Mouse (Mus musculus): ENCODE data around the gene 1700006A11Rik.
"Not testable (repeated sequence)": the region's sequence is repeated elsewhere in the genome, so short reads cannot be mapped to it uniquely, and the experiment has no call there.

The 1700006A11Rik gene

DNA sequence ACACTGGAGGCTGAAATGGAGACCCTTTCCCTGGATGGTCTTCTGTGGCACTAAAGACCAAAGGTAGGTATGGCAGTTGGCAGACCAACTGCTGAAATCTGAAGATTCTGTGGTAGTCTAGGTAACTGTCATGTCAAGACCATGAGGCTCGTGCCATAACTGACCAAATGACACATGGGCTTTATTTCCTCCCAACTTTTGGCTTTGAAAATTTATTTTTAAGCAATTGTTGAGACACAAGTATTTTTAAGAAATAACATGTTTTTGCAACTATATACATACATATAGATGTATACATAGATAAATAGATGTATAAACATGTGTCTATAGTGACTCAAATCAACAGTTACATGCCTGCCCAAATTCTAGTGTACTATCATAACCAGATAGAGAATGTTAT lies at the start of gene 1700006A11Rik:
1700006A11Rik (minus strand) TSS at position 101 of the 400 bp plus-strand sequence.
- no peak for DNase-seq (ENCODE audit: low read depth)

- DNase-seq (ENCODE audit: low read depth), result not testable (repeated sequence)
These were observed 48.5 kb upstream of the 1700006A11Rik start for GRCm38 (mm10) chr3:124474291-124474690.

DNA sequence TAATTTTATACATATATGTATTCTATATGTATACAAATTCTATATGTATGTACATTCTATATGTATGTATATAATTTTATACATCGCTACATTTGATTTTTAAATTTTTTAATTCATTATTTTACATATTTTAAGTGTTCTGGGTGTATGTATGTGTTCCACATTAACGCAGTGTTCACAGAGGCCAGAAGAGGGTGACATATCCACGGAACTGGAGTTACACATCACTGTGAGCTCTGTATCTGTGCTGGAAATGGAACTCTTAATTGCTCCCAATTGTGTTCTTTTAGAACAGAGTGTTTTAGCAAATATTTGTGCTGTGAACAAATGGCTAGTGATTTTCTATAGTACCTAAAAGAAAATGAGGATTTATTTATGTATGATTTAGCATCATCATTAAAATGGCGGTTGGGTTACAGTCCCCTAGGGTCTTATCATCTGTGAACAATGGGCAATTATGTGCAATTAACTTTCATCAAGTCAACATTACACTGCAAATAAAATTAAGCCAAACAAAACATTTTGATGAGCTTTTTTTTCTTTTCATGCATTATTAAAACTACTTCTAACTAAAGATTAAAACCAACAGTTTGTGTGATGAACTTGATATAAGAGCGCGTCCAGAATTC lies 40.4 kb upstream of the 1700006A11Rik start:
- DNase-seq (ENCODE audit: low read depth), result no peak

GRCm38 (mm10) chr3:124392201-124392600 lies 33.6 kb downstream of the 1700006A11Rik start:
- no peak for DNase-seq (ENCODE audit: low read depth)

GRCm38 (mm10) chr3:124390101-124390500 lies 35.7 kb downstream of the 1700006A11Rik start:
- no peak for DNase-seq (ENCODE audit: low read depth)

DNA sequence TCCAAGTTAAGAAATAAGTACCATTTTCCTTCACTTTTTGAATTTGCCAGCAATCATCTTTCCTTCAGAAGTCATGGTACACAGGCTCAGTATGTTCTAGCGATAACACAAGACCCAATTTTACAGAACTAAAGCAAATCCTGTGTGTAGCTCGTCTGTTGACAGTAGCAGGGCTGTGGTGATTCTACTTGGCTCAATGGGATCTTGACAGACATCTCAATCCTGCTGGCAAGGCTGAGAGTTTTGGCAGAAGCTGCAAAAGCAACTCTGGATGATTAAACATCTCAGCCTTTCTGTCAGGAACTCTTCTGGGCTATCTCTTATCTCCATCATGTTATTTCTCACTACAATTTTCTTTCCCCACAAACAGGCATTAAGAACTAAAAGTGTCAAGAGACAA lies 36.2 kb downstream of the 1700006A11Rik start:
- no peak for DNase-seq (ENCODE audit: low read depth)

GRCm38 (mm10) chr3:124385377-124385776 lies 40.5 kb downstream of the 1700006A11Rik start:
- not testable (repeated sequence) for DNase-seq (ENCODE audit: low read depth)

- no peak for DNase-seq (ENCODE audit: low read depth)
These were observed 53.8 kb downstream of the 1700006A11Rik start for GRCm38 (mm10) chr3:124372031-124372430.

GRCm38 (mm10) chr3:124357533-124357932 lies 68.3 kb downstream of the 1700006A11Rik start:
- DNase-seq (ENCODE audit: low read depth), result no peak
